Mouse (Mus musculus) CD4-positive, CD25-positive, alpha-beta regulatory T cell (primary cell): ENCODE measurements around the gene Gm45753. TPM values are rescaled to one million over a fixed set of nuclear protein-coding genes. Genes with fewer than 3 reads are reported as not detected.

ENCODE experiments used
- polyA plus RNA-seq: library from polyadenylated mRNA; unstranded; fragments of 100-300 nt; shearing (Covaris generic); gene quantifications from one replicate; pipeline ENCODE4 v1.2.1, GENCODE M21; 2017

The Gm45753 gene
- polyA plus RNA-seq: not detected

DNA sequence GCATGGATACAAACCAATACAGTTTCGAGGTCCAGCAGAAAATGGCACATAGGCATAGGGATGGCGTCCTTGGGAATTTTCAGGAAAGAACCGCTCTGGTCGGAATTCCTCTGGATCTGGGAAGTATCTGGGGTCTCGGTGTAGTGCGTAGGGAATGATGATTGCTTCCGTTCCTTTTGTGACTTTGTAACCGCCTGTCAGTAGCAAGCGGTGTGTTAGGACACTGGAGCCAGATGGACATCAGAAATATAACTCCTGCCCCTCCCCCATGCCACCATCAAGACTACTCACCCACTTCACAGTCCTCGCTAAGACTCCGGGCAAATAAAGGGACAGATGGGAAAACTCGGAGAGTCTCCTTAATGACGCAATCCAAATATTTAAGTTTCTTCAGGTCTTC is at the start of gene Gm45753:
Gene Gm45753 (minus strand): TSS at position 101 of the 400 bp plus-strand sequence.

DNA sequence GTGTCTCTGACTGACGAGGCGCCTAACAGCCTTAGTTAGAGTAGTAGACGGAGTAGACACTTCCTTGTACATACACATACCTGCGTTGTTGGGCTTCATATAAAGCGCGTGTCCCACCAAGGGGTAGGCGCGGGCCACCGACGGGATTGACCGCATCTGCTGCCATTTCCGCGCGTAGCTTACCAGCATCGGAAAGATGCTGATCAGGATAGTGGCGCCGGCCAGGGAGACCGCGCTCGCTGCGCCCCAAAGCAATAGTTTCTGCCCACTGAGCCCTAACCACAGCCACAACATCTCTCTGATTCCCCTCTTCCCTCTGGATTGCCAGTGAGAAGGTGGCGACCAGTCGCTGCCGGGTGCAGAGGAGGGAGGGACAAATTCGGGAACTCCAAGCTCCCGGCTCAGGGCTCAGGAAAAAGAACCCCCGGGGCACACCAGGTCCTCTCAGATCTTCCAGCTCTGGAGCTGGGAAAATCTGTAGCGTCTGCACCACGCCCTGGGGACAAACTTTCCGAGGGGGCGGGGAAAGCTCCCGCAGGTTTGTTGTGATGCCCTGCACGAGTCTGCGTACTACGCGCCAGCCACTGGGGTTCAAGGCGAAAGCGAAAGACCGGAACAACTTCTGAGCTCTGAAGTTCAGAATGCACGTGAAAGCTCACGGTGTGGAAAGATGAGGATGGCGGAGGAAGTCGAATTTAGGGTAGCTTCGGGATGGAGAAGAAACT is 24.6 kb upstream of the Gm45753 start, which contains the start of gene Cyp4v3:
Gene Cyp4v3 (minus strand): TSS at position 532 of the 725 bp plus-strand sequence.

DNA sequence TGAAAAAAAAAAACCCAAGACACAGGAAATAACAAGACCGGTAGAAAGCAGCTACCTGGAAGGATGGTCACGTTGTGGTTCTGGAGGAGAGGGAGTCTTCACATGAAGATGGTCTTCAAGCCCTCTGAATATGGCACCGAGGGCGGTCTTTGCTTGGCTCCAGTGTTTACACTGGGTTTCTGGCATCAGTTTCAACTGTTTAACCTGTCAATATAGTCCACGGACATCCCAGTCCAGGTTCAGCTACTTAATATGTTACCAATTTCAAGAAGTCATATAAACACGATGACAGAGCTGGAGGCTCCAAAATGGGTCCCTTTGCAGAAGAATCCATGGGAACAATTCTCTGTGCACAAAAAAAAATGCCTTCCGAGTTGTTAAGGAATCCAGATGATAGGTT is 13.6 kb downstream of the Gm45753 start, which contains the start of gene Klkb1:
Gene Klkb1 (minus strand): TSS at position 173 of the 400 bp plus-strand sequence.

DNA sequence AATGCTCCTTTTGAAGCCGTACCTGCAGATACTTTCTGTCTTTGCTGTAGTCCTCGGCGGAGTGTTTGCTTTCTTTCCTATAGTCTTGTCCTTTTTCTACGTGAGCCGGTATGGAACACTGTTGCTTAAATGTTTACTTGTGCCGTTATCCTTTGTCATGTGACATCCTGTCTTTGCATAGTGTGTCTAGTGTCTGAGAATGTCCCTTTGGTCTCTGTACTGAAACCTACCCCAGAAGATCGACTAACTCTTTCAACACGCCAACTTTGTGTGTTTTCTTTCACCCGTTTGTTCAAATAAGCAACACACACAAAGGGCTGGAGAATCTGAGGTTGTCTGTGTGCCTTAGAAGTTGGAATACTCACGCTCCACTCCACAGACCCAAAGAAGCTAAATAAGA is 46.3 kb downstream of the Gm45753 start, which contains the start of gene F11:
Gene F11 (minus strand): TSS at position 112 of the 400 bp plus-strand sequence.

Other genes with a start within 250 kb of the Gm45753 start
- gene Mtnr1a, start 239.3 kb downstream of the Gm45753 start, polyA plus RNA-seq: not detected
- gene F11, start 46.4 kb downstream of the Gm45753 start, polyA plus RNA-seq: not detected
- 0.16 TPM for gene Klkb1, start 13.6 kb downstream of the Gm45753 start, polyA plus RNA-seq
- 11.7 TPM for gene Cyp4v3, start 24.8 kb upstream of the Gm45753 start, polyA plus RNA-seq
- 0.06 TPM for gene Fam149a, start 73.8 kb upstream of the Gm45753 start, polyA plus RNA-seq
- gene Tlr3, start 102.6 kb upstream of the Gm45753 start, polyA plus RNA-seq: 0.19 TPM
- gene Sorbs2, start 199.3 kb upstream of the Gm45753 start, polyA plus RNA-seq: 0.26 TPM